Mouse (Mus musculus): ENCODE data around the gene Plekhg3. TPM values are rescaled to one million over a fixed set of nuclear protein-coding genes. Genes with fewer than 3 reads are reported as not detected.

Plekhg3 gene
- polyA plus RNA-seq, 1 experiment: 11.2 TPM

DNA sequence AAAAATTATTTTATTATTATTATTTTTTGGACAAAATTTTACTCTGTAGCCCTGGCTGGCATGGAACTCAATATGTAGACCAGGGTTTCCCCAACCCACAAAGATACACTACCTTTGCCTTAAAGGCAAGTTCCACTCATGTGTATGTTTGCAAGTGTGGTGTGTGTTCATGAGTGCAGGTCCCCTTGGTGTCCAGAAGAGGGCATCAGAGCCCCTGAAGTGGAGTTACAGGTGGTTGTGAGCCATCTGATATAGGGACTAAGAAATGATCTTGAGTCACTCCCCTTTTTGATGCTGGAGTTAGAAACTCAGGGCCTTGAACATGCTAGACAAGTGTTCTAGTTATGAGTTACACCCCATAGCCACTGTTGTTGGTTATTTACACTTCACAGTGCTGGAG is 54.3 kb downstream of the Plekhg3 start:
- no peaks in the 10 kb centered on the region for H3K27me3 ChIP-seq (ENCODE audit: control insufficient read depth, insufficient read depth, insufficient read length)
- TF ChIP-seq E2F4 (IDR thresholded peaks at IDR 0.05; ENCODE audit: insufficient read depth) (no peak), TCF3 (IDR thresholded peaks at IDR 0.05; ENCODE audit: insufficient read length, low read depth) (no peak), USF1 (IDR thresholded peaks at IDR 0.05; ENCODE audit: low read depth) (no peak), POLR2AphosphoS2 (IDR thresholded peaks at IDR 0.05; ENCODE audit: insufficient read length, low read depth) (no peak), TCF12 (IDR thresholded peaks at IDR 0.05; ENCODE audit: insufficient read depth, poor library complexity, severe bottlenecking) (no peak), REST (IDR thresholded peaks at IDR 0.05; ENCODE audit: insufficient read depth, insufficient read length) (no peak), MAX (IDR thresholded peaks at IDR 0.05; ENCODE audit: low read depth) (no peak), MYOG (IDR thresholded peaks at IDR 0.05; ENCODE audit: control insufficient read depth in 1 of 3, insufficient read depth in 1 of 3, insufficient read length in 2 of 3, low read depth in 2 of 3) (no peak)
- H3K4me2 ChIP-seq (ENCODE audit: low read depth): no peak overlapping the region
- no peak overlapping the region for H3ac ChIP-seq (ENCODE audit: control insufficient read depth, insufficient read length)
- H3K4me3 ChIP-seq: no peak overlapping the region
- no peaks in the 10 kb centered on the region for H3K79me2 ChIP-seq (ENCODE audit: control insufficient read depth, insufficient read depth)
- H3K36me3 ChIP-seq (ENCODE audit: control insufficient read depth, insufficient read depth): no peaks in the 10 kb centered on the region

DNA sequence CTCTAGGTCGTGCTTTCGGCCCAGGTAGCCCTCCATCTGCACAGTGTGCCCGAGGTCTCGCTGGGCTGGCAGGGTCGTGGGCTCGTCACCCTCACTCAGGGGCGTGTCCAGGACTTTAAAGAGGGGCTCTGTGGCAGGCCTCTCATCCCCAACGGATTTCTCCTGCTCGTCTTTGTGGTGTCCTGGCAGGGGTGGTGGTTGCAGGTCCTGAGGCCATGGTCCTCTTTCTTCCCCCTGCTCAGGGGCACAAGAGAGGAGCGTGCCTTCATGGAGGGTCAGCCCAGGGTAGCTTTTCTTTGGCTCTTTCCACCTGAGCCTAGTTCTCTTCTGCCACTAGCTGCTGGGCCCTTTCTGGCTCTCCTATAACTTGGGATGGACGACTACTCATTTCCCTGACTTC is 56.7 kb downstream of the Plekhg3 start:
- Histone ChIP-seq H3K36me3 (ENCODE audit: control insufficient read depth, insufficient read depth) (no peaks in the 10 kb centered on the region), H3K79me2 (ENCODE audit: control insufficient read depth, insufficient read depth) (no peaks in the 10 kb centered on the region), H3K4me3 (no peak overlapping the region), H3K4me2 (ENCODE audit: low read depth) (no peak overlapping the region), H3ac (ENCODE audit: control insufficient read depth, insufficient read length) (no peak overlapping the region), H3K27me3 (ENCODE audit: control insufficient read depth, insufficient read depth, insufficient read length) (no peaks in the 10 kb centered on the region)
- TF ChIP-seq SRF (IDR thresholded peaks at IDR 0.05; ENCODE audit: control insufficient read depth, insufficient read length, low read depth) (no peak), POLR2AphosphoS2 (IDR thresholded peaks at IDR 0.05; ENCODE audit: insufficient read length, low read depth) (no peak), E2F4 (IDR thresholded peaks at IDR 0.05; ENCODE audit: insufficient read depth) (no peak), MYOD1 (IDR thresholded peaks at IDR 0.05; ENCODE audit: control insufficient read depth in 1 of 3, insufficient read length in 2 of 3, low read depth in 2 of 3) (no peak), POLR2A (IDR thresholded peaks at IDR 0.05; ENCODE audit: insufficient read length, low read depth) (no peak), REST (IDR thresholded peaks at IDR 0.05; ENCODE audit: insufficient read depth, insufficient read length) (no peak), CEBPB (IDR thresholded peaks at IDR 0.05; ENCODE audit: insufficient read depth, poor library complexity, severe bottlenecking) (no peak), TCF3 (IDR thresholded peaks at IDR 0.05; ENCODE audit: insufficient read length, low read depth) (no peak)

- Histone ChIP-seq H3K4me3 (no peak overlapping the region), H3K4me2 (ENCODE audit: low read depth) (no peak overlapping the region)
Observed at GRCm38 (mm10) chr12:76589531-76589930, 58.8 kb downstream of the Plekhg3 start.

GRCm38 (mm10) chr12:76591037-76591436 is 60.3 kb downstream of the Plekhg3 start:
- Histone ChIP-seq H3K79me2 (ENCODE audit: control insufficient read depth, insufficient read depth) (no peaks in the 10 kb centered on the region), H3K4me3 (no peak overlapping the region), H3K36me3 (ENCODE audit: control insufficient read depth, insufficient read depth) (no peaks in the 10 kb centered on the region), H3K27me3 (ENCODE audit: control insufficient read depth, insufficient read depth, insufficient read length) (no peaks in the 10 kb centered on the region), H3K4me2 (ENCODE audit: low read depth) (no peak overlapping the region), H3ac (ENCODE audit: control insufficient read depth, insufficient read length) (no peak overlapping the region)
- TF ChIP-seq SRF (IDR thresholded peaks at IDR 0.05; ENCODE audit: control insufficient read depth, insufficient read length, low read depth): no peak
- no peak for TF ChIP-seq TCF12 (IDR thresholded peaks at IDR 0.05; ENCODE audit: insufficient read depth, poor library complexity, severe bottlenecking)
- no peak for TF ChIP-seq MYOG (IDR thresholded peaks at IDR 0.05; ENCODE audit: control insufficient read depth in 1 of 3, insufficient read depth in 1 of 3, insufficient read length in 2 of 3, low read depth in 2 of 3)
- TF ChIP-seq MAX (IDR thresholded peaks at IDR 0.05; ENCODE audit: low read depth): no peak
- no peak for TF ChIP-seq REST (IDR thresholded peaks at IDR 0.05; ENCODE audit: insufficient read depth, insufficient read length)
- no peak for TF ChIP-seq POLR2AphosphoS2 (IDR thresholded peaks at IDR 0.05; ENCODE audit: insufficient read length, low read depth)
- no peak for TF ChIP-seq USF1 (IDR thresholded peaks at IDR 0.05; ENCODE audit: low read depth)
- no peak for TF ChIP-seq MYOD1 (IDR thresholded peaks at IDR 0.05; ENCODE audit: control insufficient read depth in 1 of 3, insufficient read length in 2 of 3, low read depth in 2 of 3)
- no peak for TF ChIP-seq TCF3 (IDR thresholded peaks at IDR 0.05; ENCODE audit: insufficient read length, low read depth)
- no peak for TF ChIP-seq CEBPB (IDR thresholded peaks at IDR 0.05; ENCODE audit: insufficient read depth, poor library complexity, severe bottlenecking)
- TF ChIP-seq POLR2A (IDR thresholded peaks at IDR 0.05; ENCODE audit: insufficient read length, low read depth): no peak

More at GRCm38 (mm10) chr12:76589531-76589930, 58.8 kb downstream of the Plekhg3 start:
- TF ChIP-seq POLR2AphosphoS2 (IDR thresholded peaks at IDR 0.05; ENCODE audit: insufficient read length, low read depth): no peak
- no peak for TF ChIP-seq SRF (IDR thresholded peaks at IDR 0.05; ENCODE audit: control insufficient read depth, insufficient read length, low read depth)
- TF ChIP-seq CEBPB (IDR thresholded peaks at IDR 0.05; ENCODE audit: insufficient read depth, poor library complexity, severe bottlenecking): no peak
- TF ChIP-seq POLR2A (IDR thresholded peaks at IDR 0.05; ENCODE audit: insufficient read length, low read depth): no peak
- no peak for TF ChIP-seq MAX (IDR thresholded peaks at IDR 0.05; ENCODE audit: low read depth)
- no peak for TF ChIP-seq MYOD1 (IDR thresholded peaks at IDR 0.05; ENCODE audit: control insufficient read depth in 1 of 3, insufficient read length in 2 of 3, low read depth in 2 of 3)
- no peak for TF ChIP-seq USF1 (IDR thresholded peaks at IDR 0.05; ENCODE audit: low read depth)
- no peaks in the 10 kb centered on the region for H3K79me2 ChIP-seq (ENCODE audit: control insufficient read depth, insufficient read depth)
- no peaks in the 10 kb centered on the region for H3K36me3 ChIP-seq (ENCODE audit: control insufficient read depth, insufficient read depth)
- H3K27me3 ChIP-seq (ENCODE audit: control insufficient read depth, insufficient read depth, insufficient read length): no peaks in the 10 kb centered on the region
- H3ac ChIP-seq (ENCODE audit: control insufficient read depth, insufficient read length): no peak overlapping the region

DNA sequence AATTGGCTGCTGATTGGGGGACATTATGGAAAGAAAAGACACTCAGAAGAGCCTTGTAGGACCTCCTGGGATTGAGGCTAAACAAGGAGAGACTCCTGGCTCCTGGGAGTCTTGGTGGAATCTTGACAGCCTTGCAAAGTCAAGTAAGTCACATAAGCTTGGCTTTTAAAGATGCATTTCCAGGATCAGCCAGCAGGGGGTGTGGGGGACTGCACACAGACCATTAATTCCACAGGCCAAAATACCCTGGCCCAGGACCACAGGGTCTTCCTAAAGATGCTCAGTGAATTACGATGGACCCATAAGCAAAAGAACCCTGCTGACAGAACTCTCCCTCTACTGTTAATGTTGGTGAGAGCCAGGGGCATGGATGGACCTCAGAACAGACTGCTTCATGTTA is 61.5 kb downstream of the Plekhg3 start:
- Histone ChIP-seq H3ac (ENCODE audit: control insufficient read depth, insufficient read length) (no peak overlapping the region), H3K4me2 (ENCODE audit: low read depth) (no peak overlapping the region), H3K4me3 (no peak overlapping the region), H3K27me3 (ENCODE audit: control insufficient read depth, insufficient read depth, insufficient read length) (no peaks in the 10 kb centered on the region), H3K36me3 (ENCODE audit: control insufficient read depth, insufficient read depth) (no peaks in the 10 kb centered on the region), H3K79me2 (ENCODE audit: control insufficient read depth, insufficient read depth) (no peaks in the 10 kb centered on the region)
- TF ChIP-seq E2F4 (IDR thresholded peaks at IDR 0.05; ENCODE audit: insufficient read depth) (no peak), USF1 (IDR thresholded peaks at IDR 0.05; ENCODE audit: low read depth) (no peak), TCF12 (IDR thresholded peaks at IDR 0.05; ENCODE audit: insufficient read depth, poor library complexity, severe bottlenecking) (no peak), SRF (IDR thresholded peaks at IDR 0.05; ENCODE audit: control insufficient read depth, insufficient read length, low read depth) (no peak), CEBPB (IDR thresholded peaks at IDR 0.05; ENCODE audit: insufficient read depth, poor library complexity, severe bottlenecking) (no peak), MAX (IDR thresholded peaks at IDR 0.05; ENCODE audit: low read depth) (no peak), TCF3 (IDR thresholded peaks at IDR 0.05; ENCODE audit: insufficient read length, low read depth) (no peak), POLR2AphosphoS2 (IDR thresholded peaks at IDR 0.05; ENCODE audit: insufficient read length, low read depth) (no peak), MYOD1 (IDR thresholded peaks at IDR 0.05; ENCODE audit: control insufficient read depth in 1 of 3, insufficient read length in 2 of 3, low read depth in 2 of 3) (no peak), MYOG (IDR thresholded peaks at IDR 0.05; ENCODE audit: control insufficient read depth in 1 of 3, insufficient read depth in 1 of 3, insufficient read length in 2 of 3, low read depth in 2 of 3) (no peak), REST (IDR thresholded peaks at IDR 0.05; ENCODE audit: insufficient read depth, insufficient read length) (no peak), POLR2A (IDR thresholded peaks at IDR 0.05; ENCODE audit: insufficient read length, low read depth) (no peak)
